Mouse (Mus musculus): ENCODE results near the gene Trp53bp1. TPM values are rescaled to one million over a fixed set of nuclear protein-coding genes. Genes with fewer than 3 reads are reported as not detected.

Trp53bp1 gene
- polyA plus RNA-seq, 1 experiment from 2014 or later: 211 TPM

DNA sequence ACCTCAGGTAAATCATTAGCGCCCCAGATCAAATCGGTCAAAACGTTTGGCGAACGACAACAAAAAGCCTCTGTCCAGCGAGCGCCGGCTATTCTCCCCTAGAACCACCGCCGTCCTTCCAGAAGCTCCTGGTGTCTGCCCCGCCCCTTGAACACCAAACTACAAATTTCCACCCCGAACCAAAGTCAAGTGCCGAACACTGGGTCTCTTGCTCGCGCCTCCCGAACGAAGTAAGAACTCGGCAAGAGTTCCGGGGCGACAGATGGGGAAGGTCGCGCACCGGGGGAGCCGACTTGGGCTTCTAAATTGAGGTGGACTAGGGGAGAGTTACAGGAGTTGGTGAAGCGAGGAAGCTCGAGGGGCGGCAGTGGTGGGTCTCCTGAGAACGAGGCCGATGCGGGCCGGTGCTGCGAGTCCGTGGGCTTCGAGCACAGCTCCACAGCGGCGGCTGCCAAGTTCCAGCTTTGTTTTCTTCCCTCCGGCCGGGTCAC is 100.7 kb downstream of the Trp53bp1 start, which contains the start of gene Tubgcp4:
Gene Tubgcp4 (plus strand): TSS at position 174 of the 491 bp plus-strand sequence.
- WGBS: under 1% methylated on average over 38 of the region's 38 CpGs

DNA sequence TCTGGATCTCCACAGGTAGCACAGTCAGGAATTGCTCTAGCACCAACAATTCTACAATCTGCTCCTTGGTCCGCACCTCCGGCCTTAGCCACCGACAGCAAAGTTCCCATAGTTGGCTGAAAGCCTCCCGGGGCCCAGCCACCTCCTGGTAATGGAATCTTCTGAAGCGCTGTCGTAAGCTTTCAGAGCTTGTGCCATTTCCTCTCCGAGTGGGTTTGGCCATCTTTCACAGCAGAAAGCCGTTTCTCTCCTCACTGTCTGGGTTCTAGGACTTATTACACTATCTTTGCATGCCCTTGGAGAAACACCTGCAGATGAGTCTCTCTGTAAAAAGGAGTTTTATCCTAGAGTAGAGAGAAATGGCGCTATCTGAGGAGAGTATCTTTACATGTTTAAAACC is 101.3 kb downstream of the Trp53bp1 start:
- H3K27ac ChIP-seq: no peak overlapping the region
- peaks cover 28% of the 10 kb centered on the region for H3K36me3 ChIP-seq
- no peak for ATAC-seq (ENCODE audit: low FRiP score)
- peak overlapping the region; percentile 90 for H3K9ac ChIP-seq
- H3K4me2 ChIP-seq (replicated peaks): peak overlapping the region; percentile 74
- 6% methylated on average over 9 of the region's 9 CpGs for WGBS
- H3K9me3 ChIP-seq (replicated peaks): no peaks in the 10 kb centered on the region
- H3K27me3 ChIP-seq: no peaks in the 10 kb centered on the region
- peak overlapping the region; percentile 83 for H3K4me3 ChIP-seq
- peaks cover 24% of the 10 kb centered on the region for H3K4me1 ChIP-seq

More for the DNA sequence above, 100.7 kb downstream of the Trp53bp1 start, which contains the start of gene Tubgcp4:
- ATAC-seq (ENCODE audit: low FRiP score): peak; percentile 66
- Histone ChIP-seq H3K27ac (peak within 1 kb of the TSS; percentile 88), H3K36me3 (peaks cover 34% of the 10 kb centered on the region), H3K27me3 (no peaks in the 10 kb centered on the region), H3K4me3 (peak within 1 kb of the TSS; percentile 83), H3K4me2 (replicated peaks) (peak within 1 kb of the TSS; percentile 74), H3K9ac (peak within 1 kb of the TSS; percentile 90), H3K9me3 (replicated peaks) (no peaks in the 10 kb centered on the region), H3K4me1 (peaks cover 24% of the 10 kb centered on the region)

DNA sequence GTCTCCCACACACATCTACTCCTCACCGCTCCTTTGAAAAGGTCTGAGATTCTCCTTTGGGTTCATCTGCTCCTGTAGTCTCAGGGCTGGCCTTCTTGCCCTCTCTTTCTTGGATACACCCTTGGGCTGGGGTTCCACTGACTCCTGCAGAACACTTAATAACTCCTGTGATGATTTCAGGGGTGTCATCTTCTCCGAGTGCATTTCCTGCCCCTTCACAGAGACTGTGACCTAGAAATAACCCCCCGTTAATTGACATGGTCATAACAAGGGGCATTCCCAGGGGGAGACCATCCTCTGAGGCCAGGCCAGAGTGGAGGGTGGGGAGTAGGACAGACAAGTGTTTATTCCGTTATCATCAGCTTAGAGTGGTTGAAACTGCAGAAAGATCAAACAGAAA is 102.0 kb downstream of the Trp53bp1 start:
- Histone ChIP-seq H3K4me1 (peaks cover 24% of the 10 kb centered on the region), H3K4me3 (peak overlapping the region; percentile 83), H3K4me2 (replicated peaks) (peak overlapping the region; percentile 74), H3K9ac (0 out of 2 replicates have a peak overlapping the region, but pooled peaks have one; percentile 90), H3K9me3 (replicated peaks) (no peaks in the 10 kb centered on the region), H3K36me3 (peaks cover 26% of the 10 kb centered on the region), H3K27ac (no peak overlapping the region), H3K27me3 (no peaks in the 10 kb centered on the region)
- WGBS: 63% methylated on average over 4 of the region's 4 CpGs
- ATAC-seq (ENCODE audit: low FRiP score): no peak

DNA sequence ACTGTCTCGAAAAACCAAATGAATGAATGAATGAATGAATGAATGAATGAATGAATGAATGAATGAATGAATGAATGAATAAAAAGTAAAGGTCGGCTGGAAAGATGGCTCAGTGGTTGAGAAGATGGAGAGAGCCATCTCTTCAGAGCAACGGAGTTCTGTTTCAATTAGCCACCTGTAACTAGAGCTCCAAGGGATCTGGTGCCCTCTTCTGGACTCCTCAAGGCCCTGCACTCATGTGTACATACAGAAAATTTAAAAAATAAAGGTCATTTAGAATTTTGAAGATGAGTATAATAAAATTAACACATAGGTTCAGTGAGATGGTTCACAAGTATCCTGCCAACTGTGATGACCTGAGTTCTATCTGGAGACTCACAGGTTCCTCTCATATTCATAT is 118.1 kb downstream of the Trp53bp1 start:
- Histone ChIP-seq H3K4me2 (replicated peaks) (no peak overlapping the region), H3K9ac (no peak overlapping the region), H3K4me1 (no peaks in the 10 kb centered on the region), H3K36me3 (peaks cover 43% of the 10 kb centered on the region), H3K9me3 (replicated peaks) (no peaks in the 10 kb centered on the region), H3K4me3 (no peak overlapping the region), H3K27ac (no peak overlapping the region), H3K27me3 (no peaks in the 10 kb centered on the region)
- 91% methylated on average over 3 of the region's 3 CpGs for WGBS
- no peak for ATAC-seq (ENCODE audit: low FRiP score)

DNA sequence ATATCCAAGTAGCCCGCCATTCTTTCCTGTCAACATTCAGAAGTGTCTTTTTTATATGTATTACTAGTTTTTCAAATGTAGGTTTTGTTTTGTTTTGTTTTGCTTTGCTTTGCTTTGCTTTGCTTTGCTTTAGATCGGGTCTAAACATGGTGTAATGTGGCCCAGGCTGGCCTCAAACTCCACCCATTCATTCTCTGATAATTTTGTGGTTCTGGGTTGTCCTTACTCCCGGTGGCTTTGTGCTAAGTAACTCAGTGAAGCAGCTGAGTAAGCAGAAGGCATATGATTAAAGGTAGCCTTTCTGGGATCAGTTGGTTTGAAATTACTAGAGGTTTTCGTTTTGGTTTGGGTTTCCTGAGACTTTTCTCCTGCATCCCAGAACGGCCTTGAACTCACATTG is 121.5 kb downstream of the Trp53bp1 start:
- Histone ChIP-seq H3K4me2 (replicated peaks) (no peak overlapping the region), H3K36me3 (peaks cover 34% of the 10 kb centered on the region), H3K27ac (no peak overlapping the region), H3K9ac (no peak overlapping the region), H3K9me3 (replicated peaks) (no peaks in the 10 kb centered on the region), H3K27me3 (no peaks in the 10 kb centered on the region), H3K4me1 (no peaks in the 10 kb centered on the region), H3K4me3 (no peak overlapping the region)
- no peak for ATAC-seq (ENCODE audit: low FRiP score)
- WGBS: 86% methylated on average over 5 of the region's 5 CpGs

Other genes with a start within 250 kb of the Trp53bp1 start
- gene Epb42, start 234.3 kb downstream of the Trp53bp1 start, polyA plus RNA-seq (2016; fragmentation: Nextera tagmentation; extraction: Ambion mirVana): 5.3 and 6.8 TPM in 2 replicates
- gene Tgm5, start 185.6 kb downstream of the Trp53bp1 start, polyA plus RNA-seq (2016; fragmentation: Nextera tagmentation; extraction: Ambion mirVana): not detected in 2 replicates
- gene Tgm7, start 161.6 kb downstream of the Trp53bp1 start, polyA plus RNA-seq (2016; fragmentation: Nextera tagmentation; extraction: Ambion mirVana): not detected in 2 replicates
- 29.2 and 29.6 TPM in 2 replicates for gene Adal, start 131.0 kb downstream of the Trp53bp1 start, polyA plus RNA-seq (2016; fragmentation: Nextera tagmentation; extraction: Ambion mirVana)
- 22.3 and 24.7 TPM in 2 replicates for gene Lcmt2, start 130.8 kb downstream of the Trp53bp1 start, polyA plus RNA-seq (2016; fragmentation: Nextera tagmentation; extraction: Ambion mirVana)
- 70.0 and 74.5 TPM in 2 replicates for gene Tubgcp4, start 100.8 kb downstream of the Trp53bp1 start, polyA plus RNA-seq (2016; fragmentation: Nextera tagmentation; extraction: Ambion mirVana)
- 11.5 and 13.6 TPM in 2 replicates for gene Zscan29, start 100.3 kb downstream of the Trp53bp1 start, polyA plus RNA-seq (2016; fragmentation: Nextera tagmentation; extraction: Ambion mirVana)
- gene Map1a, start 18.2 kb upstream of the Trp53bp1 start, polyA plus RNA-seq (2016; fragmentation: Nextera tagmentation; extraction: Ambion mirVana): 10.4 and 14.6 TPM in 2 replicates
- gene Ppip5k1, start 84.0 kb upstream of the Trp53bp1 start, polyA plus RNA-seq (2016; fragmentation: Nextera tagmentation; extraction: Ambion mirVana): 15.4 and 15.6 TPM in 2 replicates
- gene Ckmt1, start 86.3 kb upstream of the Trp53bp1 start, polyA plus RNA-seq (2016; fragmentation: Nextera tagmentation; extraction: Ambion mirVana): 15.4 and 19.5 TPM in 2 replicates
- gene Strc, start 115.8 kb upstream of the Trp53bp1 start, polyA plus RNA-seq (2016; fragmentation: Nextera tagmentation; extraction: Ambion mirVana): not detected in 2 replicates
- gene Pdia3, start 142.4 kb upstream of the Trp53bp1 start, polyA plus RNA-seq (2016; fragmentation: Nextera tagmentation; extraction: Ambion mirVana): 547 and 563 TPM in 2 replicates
- 3.2 and 4.1 TPM in 2 replicates for gene Catsper2, start 142.4 kb upstream of the Trp53bp1 start, polyA plus RNA-seq (2016; fragmentation: Nextera tagmentation; extraction: Ambion mirVana)
- gene Ell3, start 172.9 kb upstream of the Trp53bp1 start, polyA plus RNA-seq (2016; fragmentation: Nextera tagmentation; extraction: Ambion mirVana): 3.3 and 5.7 TPM in 2 replicates
- gene Serf2, start 177.8 kb upstream of the Trp53bp1 start, polyA plus RNA-seq (2016; fragmentation: Nextera tagmentation; extraction: Ambion mirVana): 455 and 463 TPM in 2 replicates
- gene Hypk, start 181.9 kb upstream of the Trp53bp1 start, polyA plus RNA-seq (2016; fragmentation: Nextera tagmentation; extraction: Ambion mirVana): 115 TPM in 2 replicates
- gene Serinc4, start 185.4 kb upstream of the Trp53bp1 start, polyA plus RNA-seq (2016; fragmentation: Nextera tagmentation; extraction: Ambion mirVana): 0.85 and 0.94 TPM in 2 replicates
- gene Mfap1b, start 202.7 kb upstream of the Trp53bp1 start, polyA plus RNA-seq (2016; fragmentation: Nextera tagmentation; extraction: Ambion mirVana): 72.4 and 75.7 TPM in 2 replicates
- 32.9 and 33.1 TPM in 2 replicates for gene Mfap1a, start 235.3 kb upstream of the Trp53bp1 start, polyA plus RNA-seq (2016; fragmentation: Nextera tagmentation; extraction: Ambion mirVana)
- 7.0 and 7.6 TPM in 2 replicates for gene Wdr76, start 235.3 kb upstream of the Trp53bp1 start, polyA plus RNA-seq (2016; fragmentation: Nextera tagmentation; extraction: Ambion mirVana)